Mouse (Mus musculus) telencephalon, adult 2 months (tissue): ENCODE measurements around the gene Myd88.
"Not testable (repeated sequence)": the region's sequence is repeated elsewhere in the genome, so short reads cannot be mapped to it uniquely, and the experiment has no call there.

Experiments
- DNase-seq: peaks from one replicate; pipeline ENCODE4 v3.0.0-alpha.2; 2011; ENCODE audit warnings: low read depth, low spot score

The Myd88 gene

DNA sequence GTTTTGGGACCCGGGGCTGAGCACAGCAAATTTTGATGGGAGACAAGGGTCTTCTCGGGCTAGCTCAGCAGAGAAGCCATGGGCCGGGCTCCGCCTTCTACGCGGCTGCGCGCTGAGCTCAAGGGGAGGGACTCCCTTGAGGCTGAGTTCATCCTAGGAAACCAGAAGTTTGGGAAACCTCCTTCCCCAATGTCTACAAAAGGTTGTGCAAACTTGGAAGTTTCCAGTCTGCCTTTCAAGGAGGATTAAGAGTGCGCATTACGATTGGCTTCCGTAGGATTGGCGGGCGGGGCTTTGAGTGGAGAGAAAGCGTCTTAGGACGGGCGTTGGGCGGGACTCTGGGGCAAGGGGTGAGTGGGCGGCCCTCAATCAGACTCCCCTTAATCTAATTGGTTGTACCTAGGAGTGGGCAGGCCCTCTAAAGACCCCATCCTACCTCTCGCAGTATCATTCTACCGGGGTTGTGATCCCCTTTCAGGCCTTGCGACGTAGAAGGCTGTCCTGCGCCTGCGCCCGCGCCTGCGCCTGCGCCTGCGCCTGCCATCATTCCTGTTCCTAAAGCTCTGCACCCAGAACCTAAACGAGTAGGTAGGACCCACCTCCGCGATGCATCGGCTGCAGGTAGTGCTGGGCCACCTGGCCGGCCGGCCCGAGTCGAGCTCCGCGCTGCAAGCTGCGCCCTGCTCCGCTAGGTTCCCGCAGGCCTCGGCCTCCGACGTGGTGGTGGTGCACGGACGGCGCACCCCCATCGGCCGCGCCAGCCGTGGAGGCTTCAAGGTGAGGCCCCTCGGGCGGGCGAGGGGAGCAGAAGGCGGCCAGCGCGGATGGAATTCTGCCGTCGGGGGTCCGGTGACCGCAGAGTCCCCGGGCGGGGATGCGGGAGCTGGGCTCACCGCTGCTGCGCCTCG is at the start of gene Myd88:
Myd88 (minus strand) TSS at position 503 of the 908 bp plus-strand sequence.
- DNase-seq, result peak; percentile 99

DNA sequence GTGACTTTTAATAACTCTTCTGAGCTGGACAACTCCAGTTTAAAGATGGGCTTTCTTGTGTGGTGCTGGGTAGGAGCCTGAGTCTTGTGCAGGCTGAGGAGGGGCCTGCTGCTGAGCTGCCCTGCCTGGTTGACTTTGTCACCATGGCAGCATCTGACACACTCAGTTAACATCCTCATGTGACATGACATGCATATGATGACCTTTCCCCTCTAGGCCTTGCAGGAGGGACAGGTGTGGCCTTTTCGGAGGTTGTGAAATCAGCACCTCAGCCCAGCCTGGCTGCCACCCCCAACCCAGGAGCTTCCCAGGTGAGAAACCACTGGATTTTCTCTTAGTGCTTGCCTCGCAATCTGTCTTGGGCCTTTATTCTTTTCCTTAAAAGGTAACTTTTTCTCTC is 49.0 kb upstream of the Myd88 start:
- no peak for DNase-seq

DNA sequence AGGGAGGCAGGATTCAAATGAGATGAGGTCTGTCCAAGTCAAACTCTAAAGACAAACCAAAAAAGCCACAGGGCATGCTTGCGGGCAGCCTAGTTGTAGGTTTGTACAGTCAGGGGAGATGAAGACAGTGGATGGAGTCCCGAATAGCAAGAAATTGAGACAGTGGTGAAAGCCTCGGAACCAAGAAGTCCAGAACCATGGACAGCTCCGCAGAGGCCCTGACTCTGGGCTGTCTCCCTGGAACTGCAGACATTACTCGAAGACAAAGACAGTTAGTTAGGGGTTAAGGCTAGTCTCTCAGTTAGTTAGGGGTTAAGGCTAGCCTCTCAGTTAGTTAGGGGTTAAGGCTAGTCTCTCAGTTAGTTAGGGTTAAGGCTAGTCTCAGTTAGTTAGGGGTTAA is 47.7 kb upstream of the Myd88 start:
- no peak for DNase-seq

DNA sequence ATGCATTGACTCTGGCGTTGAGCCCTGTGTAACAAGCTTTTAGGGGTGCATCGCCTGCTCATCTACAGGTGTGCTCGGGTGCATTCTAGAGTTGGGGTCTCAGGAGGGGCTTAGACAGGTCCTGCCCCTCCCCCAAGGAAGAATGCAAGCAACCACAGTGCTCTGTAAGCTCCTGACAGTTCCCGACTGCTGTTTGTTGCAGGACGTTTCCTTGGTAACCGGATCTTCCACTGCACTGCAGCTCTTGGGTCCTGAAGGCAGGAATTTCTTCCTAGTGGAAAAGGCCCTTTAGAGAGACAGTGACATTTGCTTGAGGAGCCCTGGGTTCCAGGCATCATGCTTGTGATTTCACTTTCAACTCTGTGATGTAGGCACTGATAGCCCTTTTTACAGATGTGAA is 41.4 kb upstream of the Myd88 start:
- no peak for DNase-seq

DNA sequence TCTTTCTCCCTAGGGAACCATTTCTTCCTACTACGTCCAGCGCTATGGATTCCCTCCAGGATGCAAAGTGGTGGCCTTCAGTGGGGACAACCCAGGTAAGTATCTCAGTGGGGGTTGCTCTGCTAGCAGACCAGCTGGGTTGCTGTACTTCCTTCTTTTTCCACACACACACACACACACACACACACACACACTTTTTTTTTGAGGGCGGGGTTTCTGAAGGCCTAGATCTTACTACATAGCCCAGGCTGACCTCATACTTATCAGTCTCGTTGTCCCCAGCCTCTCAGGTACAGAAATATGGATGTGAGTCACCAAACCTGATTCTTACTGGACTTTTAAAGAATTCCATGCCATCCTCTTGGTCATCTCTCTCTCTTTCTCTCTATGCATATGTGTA is 37.0 kb upstream of the Myd88 start:
- no peak for DNase-seq

DNA sequence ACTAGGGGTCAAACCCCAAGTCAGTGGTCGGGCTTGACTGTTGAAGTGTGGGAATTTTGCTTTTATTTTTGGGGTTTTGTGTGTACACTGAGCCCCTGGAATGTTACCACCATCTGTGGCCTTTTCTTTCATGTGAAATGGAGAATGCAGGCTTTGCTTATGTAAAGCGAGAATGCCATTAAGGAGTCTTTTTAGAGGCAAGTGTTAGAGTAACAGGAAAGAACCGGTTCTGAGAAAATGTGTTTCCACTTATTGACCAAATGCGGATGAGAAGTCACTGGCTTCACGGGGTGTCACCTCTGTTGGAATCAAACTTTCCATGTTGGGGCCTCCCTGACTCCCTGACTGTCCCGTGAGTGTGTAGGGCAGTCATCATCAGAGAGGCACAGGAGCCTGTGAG is 34.3 kb upstream of the Myd88 start:
- no peak for DNase-seq

DNA sequence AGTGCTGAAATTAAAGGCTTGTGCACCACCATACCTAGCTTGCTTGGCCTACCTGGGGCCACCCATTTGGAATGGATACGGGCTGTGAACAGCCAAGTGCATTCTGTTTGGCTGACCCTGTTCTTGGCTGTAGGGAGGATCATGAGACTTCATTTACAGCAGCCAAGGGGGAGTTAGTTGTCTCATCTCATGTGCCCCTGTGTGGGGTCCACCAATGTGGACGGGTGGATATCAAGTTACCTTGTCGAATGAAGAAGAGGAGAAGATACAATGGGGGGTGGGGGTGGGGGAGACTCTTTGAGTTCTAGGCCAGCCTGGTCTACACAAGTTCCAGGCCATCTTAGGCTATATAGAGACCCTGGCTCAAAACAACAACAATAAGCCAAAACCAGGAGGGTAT is 33.8 kb upstream of the Myd88 start:
- no peak for DNase-seq

DNA sequence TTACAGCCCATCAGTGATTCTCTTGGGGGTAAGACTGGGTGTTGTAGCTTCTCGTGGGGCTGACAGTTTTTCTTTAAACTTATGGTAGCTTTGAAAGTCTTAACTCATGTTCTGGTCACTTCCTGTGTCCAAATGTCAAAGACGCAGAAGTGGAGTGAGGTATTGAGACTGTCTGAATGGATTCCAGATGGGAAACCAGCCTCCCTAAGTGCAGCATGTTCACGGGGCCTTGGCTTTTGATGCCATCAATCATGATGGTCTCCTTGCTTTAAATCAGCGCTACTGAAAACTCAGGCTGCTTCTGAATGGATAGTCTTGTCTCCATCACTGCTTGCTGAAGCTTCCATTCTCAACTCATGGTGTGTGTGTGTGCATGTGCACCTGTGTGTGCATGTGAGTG is 30.0 kb upstream of the Myd88 start:
- no peak for DNase-seq

DNA sequence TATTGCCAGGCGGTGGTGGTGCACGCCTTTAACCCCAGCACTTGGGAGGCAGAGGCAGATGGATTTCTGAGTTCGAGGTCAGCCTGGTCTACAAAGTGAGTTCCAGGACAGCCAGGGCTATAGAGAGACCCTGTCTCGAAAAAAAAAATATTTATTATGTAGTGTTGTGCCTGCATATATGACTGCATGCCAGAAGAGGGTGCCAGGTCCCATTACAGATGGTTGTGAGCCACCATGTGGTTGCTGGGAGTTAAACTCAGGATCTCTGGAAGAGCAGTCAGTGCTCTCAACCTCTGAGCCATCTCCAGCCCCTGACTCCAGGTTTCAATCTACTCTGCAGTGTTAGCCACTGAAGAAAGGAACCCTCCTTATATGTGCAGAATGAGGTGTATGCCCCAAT is 29.6 kb upstream of the Myd88 start:
- DNase-seq, result not testable (repeated sequence)

DNA sequence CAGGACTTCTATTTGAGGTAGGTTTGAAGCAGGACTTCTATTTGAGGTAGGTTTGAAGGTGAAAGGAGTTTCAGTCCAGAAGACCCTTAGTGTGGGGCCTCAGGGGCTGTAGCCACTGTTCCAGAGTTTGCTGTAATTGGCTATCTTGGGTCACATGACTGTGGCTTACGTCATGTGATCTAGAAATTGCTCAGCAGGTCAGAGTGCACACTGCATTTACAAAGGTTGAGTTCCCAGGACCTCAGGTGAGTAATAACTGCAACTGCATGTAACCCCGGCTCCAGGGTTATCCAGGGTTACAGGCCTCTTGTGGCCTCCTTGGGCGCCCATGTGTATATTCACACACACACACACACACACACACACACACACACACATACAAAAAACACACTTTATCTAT is 27.2 kb upstream of the Myd88 start:
- no peak for DNase-seq

DNA sequence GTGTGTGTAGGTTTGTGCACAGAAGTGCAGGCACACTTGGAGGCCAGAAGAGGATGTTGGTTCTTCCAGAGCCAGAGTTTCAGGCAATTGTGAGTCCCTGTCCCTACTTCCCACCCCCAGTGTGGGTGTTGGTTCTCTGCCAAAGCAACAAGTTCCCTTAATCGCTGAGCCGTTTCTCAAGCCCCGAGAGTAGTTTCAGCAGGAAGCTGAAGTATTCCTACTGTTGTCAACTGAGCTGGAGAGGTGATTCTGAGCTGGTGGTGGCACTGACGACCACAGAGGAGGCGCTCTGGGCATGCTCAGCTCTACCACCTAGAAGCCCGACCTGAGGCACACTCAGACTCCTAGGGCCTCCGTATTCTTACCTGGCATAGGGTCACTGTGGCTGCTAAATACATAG is 24.1 kb upstream of the Myd88 start, which contains the start of gene Slc22a14:
Slc22a14 (minus strand) TSS at position 270 of the 400 bp plus-strand sequence.
- DNase-seq, result peak; percentile 28

DNA sequence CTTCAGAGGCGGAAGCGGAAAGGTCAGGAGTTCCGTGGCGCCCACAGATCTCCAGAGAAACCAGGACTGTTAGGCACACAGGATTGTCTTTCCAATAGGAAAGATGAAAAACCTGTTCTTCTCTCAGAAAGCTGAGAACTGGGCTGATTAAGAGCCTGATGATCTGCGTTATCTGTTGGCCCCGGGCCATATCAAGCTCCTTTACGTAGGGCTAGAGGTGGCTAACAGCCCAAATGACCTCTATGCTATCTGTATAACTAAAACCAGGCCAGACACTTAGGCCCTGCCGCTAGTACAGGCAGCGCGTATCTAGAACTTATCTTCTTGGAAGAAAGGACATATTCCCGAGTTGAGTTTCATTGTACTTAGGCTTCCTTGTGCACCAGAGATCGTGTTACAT is 22.0 kb upstream of the Myd88 start:
- no peak for DNase-seq

DNA sequence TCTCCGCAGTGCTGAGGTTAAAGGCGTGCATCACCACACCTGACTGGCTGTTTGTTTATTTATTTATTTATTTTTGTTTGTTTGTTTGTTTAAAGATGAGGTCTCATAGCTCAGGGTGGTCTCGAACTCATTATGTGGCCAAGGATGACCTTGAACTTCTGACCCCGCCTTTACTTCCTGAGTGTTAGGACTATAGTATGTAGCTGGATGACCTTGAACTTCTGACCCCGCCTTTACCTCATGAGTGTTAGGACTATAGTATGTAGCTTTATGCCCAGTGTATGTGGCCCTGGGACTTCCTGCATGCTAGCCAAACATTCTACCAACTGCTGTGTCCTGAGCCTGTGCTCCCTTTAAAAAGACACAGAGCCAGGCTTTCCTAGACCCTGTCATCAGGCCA is 20.2 kb upstream of the Myd88 start:
- no peak for DNase-seq

DNA sequence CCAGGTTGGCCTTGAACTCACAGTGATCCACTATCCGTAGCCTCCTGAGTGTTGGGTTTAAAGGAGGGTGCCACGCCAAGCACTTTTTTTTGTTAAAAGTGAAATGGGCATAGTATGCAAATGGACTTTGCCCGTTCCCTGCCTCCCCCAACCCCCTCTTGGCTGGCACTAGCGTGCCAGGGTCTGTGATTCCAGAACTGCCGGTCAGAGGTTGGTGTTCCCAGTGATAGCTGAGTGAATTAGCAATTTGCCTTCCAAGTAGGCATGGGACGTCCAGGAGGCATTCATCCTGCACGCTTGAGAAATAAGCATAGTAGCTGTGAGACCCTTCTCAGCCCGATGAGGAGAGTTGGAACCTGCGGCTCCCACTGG is 16.8 kb upstream of the Myd88 start:
- no peak for DNase-seq

DNA sequence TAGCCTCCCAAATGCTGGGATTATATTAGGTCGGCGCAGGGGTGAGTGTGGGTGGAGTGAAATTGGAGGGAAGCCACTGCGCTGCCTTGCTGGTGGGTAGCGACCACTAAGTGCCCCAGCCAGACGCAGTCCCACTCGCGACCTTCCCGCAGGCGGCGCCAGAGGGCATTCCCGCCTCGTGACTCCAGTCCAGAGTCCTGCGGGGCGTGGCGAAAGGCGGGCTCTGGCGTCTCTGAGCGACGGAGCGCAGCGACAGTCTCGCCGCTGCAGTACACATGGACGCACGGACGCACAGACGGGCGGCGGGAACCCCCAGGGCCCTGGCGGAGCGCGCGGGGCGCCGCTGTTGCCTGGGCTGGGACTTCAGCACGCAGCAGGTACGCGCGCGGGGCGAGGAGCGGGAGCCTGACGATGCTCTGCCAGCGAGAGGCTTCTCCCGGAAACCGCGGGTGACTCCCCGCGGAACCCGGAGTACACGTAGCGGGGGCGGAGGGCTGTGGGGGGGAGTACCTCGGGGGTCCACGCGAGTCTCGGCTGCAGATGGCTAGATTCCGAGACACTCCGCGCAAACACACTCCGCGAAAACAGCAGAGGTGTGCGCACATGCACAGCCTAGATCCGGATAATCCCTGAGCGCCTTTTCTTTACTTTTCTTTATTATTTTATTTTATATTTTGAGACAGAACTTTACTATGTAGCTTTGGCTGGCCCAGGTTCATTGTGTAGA is 16.3 kb upstream of the Myd88 start, which contains the start of gene Xylb:
Xylb (plus strand) TSS at position 51 of the 727 bp plus-strand sequence.
- peak; percentile 52 for DNase-seq

DNA sequence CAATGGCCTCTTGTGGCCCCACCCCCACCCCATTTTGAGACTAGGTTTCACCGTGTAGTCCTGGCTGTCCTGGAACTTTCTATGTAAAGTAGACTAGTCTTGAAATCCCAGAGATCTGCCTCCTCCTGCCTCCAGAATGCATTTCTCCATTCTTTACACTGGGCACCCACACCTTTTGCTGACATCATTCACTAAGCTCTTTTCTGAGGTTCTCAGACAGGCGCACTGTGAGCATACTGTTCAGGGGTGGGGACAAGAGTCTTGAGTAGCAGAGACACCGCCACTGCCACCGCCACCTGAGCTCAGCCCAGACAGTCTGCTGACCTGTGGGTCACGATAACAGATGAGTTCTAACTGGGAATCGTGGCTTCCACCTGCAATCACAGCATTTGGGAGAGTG is 14.7 kb upstream of the Myd88 start:
- no peak for DNase-seq

DNA sequence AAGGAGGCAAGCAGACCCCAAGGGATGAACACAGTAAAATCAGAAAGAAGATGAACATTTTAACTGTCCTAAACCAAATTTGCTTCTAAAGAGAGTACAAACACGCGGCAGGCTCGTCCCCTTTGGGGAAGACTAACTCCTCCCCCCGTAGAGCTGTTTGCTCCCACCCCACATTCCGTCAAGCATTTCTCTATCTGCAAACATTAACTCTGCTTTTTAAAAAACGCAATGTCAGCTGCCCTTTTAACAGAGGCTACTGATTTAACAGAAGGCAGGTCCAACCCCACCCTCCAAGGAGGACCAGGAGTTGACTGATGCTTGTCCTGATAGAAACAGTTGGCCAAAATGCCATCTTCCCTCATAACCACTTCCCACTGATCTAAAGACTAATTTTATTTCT is 12.7 kb upstream of the Myd88 start:
- no peak for DNase-seq

DNA sequence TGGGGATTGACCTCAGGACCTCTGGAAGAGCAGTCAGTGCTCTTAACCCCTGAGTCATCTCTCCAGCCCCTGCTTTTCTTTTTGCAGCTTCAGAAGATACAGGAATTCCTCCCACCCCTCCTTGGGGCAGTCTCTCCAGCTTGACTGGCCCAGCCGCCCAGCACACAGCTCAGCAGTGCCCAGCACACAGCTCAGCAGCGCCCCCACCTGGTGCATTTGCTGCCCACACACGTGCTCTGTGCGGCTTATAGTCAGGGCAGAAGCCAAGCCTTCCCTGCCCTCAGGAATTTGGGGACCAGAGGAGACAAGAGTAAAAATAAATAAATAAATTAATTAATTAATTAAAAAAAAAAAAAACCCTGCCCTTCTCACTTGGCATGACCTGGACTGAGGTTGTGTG is 10.8 kb upstream of the Myd88 start:
- no peak for DNase-seq

DNA sequence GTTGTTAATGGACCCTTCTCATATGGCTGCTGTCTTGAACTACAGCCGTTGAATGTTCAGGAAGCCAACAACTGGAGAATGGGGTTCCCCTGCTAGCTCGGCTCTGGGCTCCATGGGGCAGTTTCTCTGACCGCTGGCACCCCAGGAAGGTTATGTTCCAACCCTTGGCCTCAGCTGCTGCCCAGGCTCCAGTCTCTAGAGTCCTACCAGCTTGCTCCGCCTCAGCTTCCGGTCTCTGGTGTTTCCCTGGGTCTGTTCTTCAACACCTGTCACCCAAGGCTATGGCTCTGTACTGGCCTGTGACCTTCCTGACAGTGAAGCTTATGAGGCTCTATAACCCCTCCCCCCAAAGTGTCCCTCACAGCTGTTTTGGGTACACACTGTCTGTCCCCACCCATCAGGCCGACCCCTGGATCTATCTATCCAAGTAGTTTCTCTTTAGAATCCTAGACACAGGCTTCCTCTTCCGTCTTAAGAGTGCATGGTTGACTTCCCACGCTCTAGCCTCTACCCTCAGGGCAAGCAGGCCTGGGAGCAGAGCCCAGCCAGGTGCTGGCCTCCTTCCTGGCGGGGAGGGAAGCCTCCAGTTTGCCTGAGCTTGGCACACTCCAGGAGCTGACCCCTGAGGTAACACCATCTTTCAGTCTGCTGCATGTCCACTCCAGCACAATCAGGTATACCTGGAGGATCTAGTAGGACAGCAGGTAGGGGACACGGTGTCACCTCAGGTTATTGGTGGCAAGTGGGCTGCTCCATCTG is 9.9 kb upstream of the Myd88 start:
- no peak for DNase-seq

DNA sequence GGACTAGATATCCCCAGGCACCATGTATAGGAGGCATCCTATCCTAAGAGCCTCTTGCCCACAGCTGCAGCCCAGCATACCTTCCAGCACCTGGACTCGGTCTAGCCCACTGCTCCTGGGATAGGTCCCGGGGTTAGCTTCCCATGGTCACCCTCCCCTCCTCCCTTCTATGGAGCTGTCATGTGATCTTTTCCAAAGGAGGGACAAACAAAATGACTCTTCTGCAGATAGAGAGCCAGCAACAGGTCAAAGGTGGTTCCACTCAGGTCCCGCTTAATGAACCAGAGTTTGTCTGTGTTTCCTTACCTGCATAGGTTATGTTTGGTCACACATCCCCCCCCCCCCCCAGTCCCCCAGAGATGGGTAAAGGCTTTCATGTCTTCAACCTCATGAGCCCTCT is 9.3 kb upstream of the Myd88 start:
- no peak for DNase-seq

DNA sequence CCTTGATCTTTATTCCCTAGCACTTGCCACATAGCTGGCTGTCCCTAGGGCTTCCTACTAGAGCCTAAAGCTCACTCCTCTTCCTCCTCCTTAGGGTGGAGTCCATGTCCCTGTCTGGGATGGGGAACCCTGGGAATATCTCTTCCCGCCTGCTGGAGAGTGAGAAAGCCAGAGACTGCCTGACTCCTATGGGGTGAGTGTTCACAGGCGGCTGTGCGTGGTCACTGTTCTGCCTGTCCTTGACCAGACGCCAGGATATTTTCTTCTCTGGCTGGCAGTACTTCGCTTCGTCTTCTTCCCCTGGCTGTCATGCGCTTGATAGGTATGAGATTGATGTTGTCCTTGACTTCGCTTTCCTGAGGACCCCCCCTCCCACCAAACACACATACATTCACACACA is 5.2 kb upstream of the Myd88 start:
- no peak for DNase-seq

DNA sequence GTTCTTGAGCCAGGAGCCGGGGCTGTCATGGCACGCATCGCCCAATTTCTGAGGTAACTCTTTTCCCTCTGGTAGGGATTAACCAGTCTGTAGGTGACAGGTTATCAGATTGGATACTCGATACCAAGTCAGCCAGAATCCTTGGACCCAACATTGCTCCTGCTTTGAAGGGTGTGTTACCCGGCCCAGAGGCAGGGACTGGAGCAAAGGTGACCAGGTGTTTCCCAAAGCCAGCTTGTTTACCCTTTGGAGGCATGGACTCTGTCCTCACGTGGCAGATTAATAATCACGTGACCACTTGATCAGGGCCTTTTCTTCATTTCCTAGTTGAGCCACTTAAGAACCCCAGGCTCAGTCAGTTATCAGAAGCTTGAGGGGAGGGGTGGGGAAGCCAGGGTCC is 1.5 kb upstream of the Myd88 start:
- DNase-seq, result no peak
